Mouse (Mus musculus): ENCODE results near the gene Sh3bgrl2.

DNA sequence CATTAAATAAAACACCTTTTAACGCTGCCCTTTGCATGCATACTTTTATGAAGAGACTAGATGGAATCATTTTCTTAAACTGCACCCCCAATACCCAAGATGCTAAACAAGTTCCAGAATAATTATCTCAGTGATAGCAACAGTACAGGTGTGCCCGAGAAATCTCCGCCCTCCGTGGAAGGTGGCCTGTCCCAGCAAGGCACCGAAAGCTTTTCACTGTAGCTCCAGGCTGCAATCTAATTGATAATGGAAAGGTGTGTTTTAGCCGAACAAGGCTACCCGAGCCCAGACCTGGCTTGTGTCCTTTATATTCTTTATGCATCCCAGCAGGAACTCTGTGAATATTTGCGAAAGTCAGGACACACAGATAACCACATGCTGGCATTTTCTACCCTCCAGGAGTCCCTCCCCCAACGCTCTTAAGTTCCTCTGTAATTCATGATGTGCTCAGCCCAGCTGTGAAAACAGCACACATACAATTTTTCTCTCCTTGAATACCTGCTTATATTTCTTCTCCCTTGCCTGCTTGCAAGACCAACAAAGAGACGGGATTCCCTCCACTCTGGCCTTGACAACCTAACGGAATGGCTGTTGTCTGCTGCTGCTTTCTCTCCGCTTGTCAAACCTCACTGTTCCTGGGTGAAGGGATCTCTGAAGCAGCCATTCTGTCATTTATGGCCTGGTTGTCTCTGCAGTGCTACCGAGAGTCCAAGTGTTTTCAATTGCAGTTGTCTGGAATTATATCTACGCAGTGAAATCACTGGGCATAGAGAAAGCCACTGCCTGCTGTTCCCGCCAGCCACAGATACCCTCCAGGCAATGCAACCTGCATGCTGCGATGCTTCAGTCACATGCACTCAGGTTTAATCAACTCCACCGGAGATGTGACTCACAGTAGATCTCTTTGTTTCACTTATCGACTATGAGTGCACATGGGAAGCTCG lies 80.8 kb downstream of the Sh3bgrl2 start:
- TF ChIP-seq GATA1 (IDR thresholded peaks at IDR 0.05; ENCODE audit: low read depth, low read length) (no peak), KAT2A (conservative IDR thresholded peaks at IDR 0.05; ENCODE audit: low read depth, low read length) (no peak), POLR2A (IDR thresholded peaks at IDR 0.05; ENCODE audit: control insufficient read depth in 1 of 2, insufficient read depth in 1 of 2, low read depth in 1 of 2, low read length in 2 of 2, poor library complexity in 1 of 2) (no peak), JUND (IDR thresholded peaks at IDR 0.05; ENCODE audit: low read depth, low read length) (no peak), CTCF (IDR thresholded peaks at IDR 0.05 in 2 of 3, conservative IDR thresholded peaks at IDR 0.05 in 1 of 3; ENCODE audit: control insufficient read depth in 1 of 3, insufficient read depth in 1 of 3, low read depth in 2 of 3, low read length in 3 of 3, poor library complexity in 1 of 3, severe bottlenecking in 1 of 3) (no peak), POLR2AphosphoS5 (IDR thresholded peaks at IDR 0.05; ENCODE audit: borderline replicate concordance, low read depth, low read length) (no peak), SMC3 (IDR thresholded peaks at IDR 0.05; ENCODE audit: low read depth, low read length) (no peak), EP300 (IDR thresholded peaks at IDR 0.05; ENCODE audit: low read depth in 1 of 2, low read length in 2 of 2) (no peak)

Measured in MEL (cell line).